Mouse (Mus musculus) limb, embryonic 10.5 days (tissue): ENCODE results near the gene Cdk5rap1. TPM values are rescaled to one million over a fixed set of nuclear protein-coding genes. Genes with fewer than 3 reads are reported as not detected.
A peak's percentile ranks its signal among the peaks of the same experiment; 100 is the strongest.

Source experiments
- DNase-seq: peaks from one replicate; pipeline ENCODE4 v3.0.0-alpha.2; 2017; ENCODE audit warnings: low spot score
- H3K27ac ChIP-seq: fragments of 300-500 bp; sonication (generic); 2 replicates; pipeline ENCODE4 v1.5.1; 2016; ENCODE audit warnings: mild to moderate bottlenecking
- H3K27me3 ChIP-seq: fragments of 300-500 bp; sonication (generic); 2 replicates; pipeline ENCODE4 v1.6.1; 2016; ENCODE audit warnings: low read depth, mild to moderate bottlenecking; ENCODE audit not compliant: poor library complexity, severe bottlenecking
- H3K36me3 ChIP-seq: fragments of 300-500 bp; sonication (generic); 2 replicates; pipeline ENCODE4 v1.6.1; 2016; ENCODE audit warnings: mild to moderate bottlenecking, moderate library complexity
- H3K4me1 ChIP-seq: fragments of 300-500 bp; sonication (generic); 2 replicates; pipeline ENCODE4 v1.6.1; 2016
- H3K4me3 ChIP-seq: fragments of 300-500 bp; sonication (generic); 2 replicates; pipeline ENCODE4 v1.5.1; 2016; ENCODE audit warnings: mild to moderate bottlenecking, moderate library complexity
- H3K9me3 ChIP-seq: fragments of 300-500 bp; sonication (generic); replicated peaks from 2 replicates; pipeline ENCODE4 v1.6.1; 2016; ENCODE audit warnings: mild to moderate bottlenecking
- WGBS: fragments of 180-500 bp; shearing (Covaris S2); methylation state at CpG from one replicate; pipeline ENCODE4 v1.1.7; 2016; 5-methylcytosine and 5-hydroxymethylcytosine counted together
- polyA plus RNA-seq: library from polyadenylated mRNA; unstranded; fragments of >200 nt; fragmentation: Nextera tagmentation; extraction: Ambion mirVana; gene quantifications from 2 replicates; pipeline ENCODE4 v1.2.1, GENCODE M21; 2016

Cdk5rap1 gene
- 15.6 and 20.6 TPM in 2 replicates for polyA plus RNA-seq

DNA sequence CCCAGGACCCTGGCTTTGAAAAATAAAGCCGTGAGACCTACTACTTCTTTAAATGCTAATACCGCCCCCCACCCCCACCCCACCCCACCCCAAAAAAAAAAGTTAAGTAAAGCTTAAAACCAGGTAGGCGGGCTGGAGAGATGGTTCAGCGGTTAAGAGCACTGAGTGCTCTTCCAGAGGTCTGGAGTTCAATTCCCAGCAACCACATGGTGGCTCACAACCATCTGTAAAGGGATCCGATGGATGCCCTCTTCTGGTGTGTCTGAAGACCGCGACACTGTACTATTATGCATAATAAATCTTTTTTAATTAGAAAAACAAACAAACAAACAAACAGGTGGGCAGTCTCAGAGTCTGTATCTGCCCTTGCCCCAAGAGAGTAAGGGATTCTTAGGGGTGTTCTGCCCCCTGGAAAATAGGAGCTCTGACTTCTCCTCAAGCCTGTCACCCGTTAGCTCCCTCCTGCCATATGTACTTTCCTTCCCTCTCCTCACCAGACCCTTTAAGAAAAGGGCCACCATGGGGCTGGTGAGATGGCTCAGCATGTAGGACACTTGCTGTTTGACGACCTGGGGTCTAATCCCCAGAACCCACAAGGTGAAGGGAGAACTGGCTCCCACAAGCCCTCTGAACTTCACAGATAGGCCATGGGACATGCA, at the start of gene Cdk5rap1:
Cdk5rap1 (minus strand) TSS at position 169 of the 659 bp plus-strand sequence.
- no peak for DNase-seq
- Histone ChIP-seq H3K36me3 (peaks cover 6% of the 10 kb centered on the region; the same call in 1 of the 2 replicates), H3K27ac (peak within 1 kb of the TSS; percentile 92), H3K4me1 (peaks cover 4% of the 10 kb centered on the region; the same call in 1 of the 2 replicates), H3K27me3 (no peaks in the 10 kb centered on the region), H3K9me3 (no peaks in the 10 kb centered on the region), H3K4me3 (peak within 1 kb of the TSS; percentile 78)
- WGBS: 12% methylated on average over 9 of the region's 9 CpGs

GRCm38 (mm10) chr2:154422181-154422580, 49.4 kb upstream of the Cdk5rap1 start:
- 82% methylated on average over 5 of the region's 5 CpGs for WGBS
- H3K27me3 ChIP-seq: peaks cover 16% of the 10 kb centered on the region
- H3K36me3 ChIP-seq: no peaks in the 10 kb centered on the region
- H3K27ac ChIP-seq: no peak overlapping the region
- H3K9me3 ChIP-seq: no peaks in the 10 kb centered on the region
- no peak for DNase-seq
- H3K4me1 ChIP-seq: peaks cover 22% of the 10 kb centered on the region
- no peak overlapping the region for H3K4me3 ChIP-seq

DNA sequence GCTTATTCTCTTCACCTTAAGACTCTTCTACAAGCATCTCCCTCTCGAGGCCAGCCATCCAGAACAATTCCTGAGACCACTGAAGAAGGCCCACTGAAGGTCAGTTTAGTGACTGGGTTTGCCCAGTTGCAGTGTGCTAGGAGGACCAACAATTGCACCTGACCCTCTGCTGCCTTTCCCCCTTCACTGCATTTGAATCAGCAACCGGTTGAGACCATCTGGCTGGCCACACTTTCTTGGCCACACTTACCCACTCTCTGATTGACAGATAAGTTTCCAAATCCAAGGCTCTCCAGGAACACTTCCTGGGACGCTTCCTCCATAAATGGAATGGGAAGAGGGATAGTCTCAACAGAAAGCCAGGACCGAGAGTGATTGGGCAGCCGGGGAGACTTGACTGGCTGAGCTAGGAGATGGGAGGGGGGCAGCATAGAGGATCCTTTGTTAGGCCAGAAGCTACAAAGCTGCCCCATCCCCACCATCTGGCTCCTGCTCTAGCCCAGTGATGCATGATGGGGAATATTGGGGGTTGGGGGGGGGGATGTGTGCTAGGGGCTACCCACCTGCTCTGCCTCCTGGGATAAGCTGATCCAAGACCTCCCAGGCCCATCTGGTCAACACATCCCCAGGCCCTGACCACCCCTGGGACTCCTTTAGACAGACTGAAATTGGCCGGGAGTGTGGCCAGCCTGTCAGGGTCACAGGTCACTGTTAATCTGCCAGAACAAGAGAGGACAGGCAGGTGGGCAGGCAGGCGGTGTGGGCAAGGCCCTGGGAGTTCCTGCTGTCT, 48.3 kb upstream of the Cdk5rap1 start:
- no peak overlapping the region for H3K4me3 ChIP-seq
- peak overlapping the region; percentile 15; the same call in 1 of the 2 replicates for H3K27ac ChIP-seq
- no peaks in the 10 kb centered on the region for H3K9me3 ChIP-seq
- no peaks in the 10 kb centered on the region for H3K36me3 ChIP-seq
- 39% methylated on average over 7 of the region's 7 CpGs for WGBS
- H3K4me1 ChIP-seq: peaks cover 15% of the 10 kb centered on the region
- DNase-seq: peak; percentile 59
- H3K27me3 ChIP-seq: peaks cover 13% of the 10 kb centered on the region; the same call in 1 of the 2 replicates

GRCm38 (mm10) chr2:154419631-154420515, 47.1 kb upstream of the Cdk5rap1 start:
- H3K4me1 ChIP-seq: peaks cover 13% of the 10 kb centered on the region
- H3K27ac ChIP-seq: no peak overlapping the region
- H3K36me3 ChIP-seq: no peaks in the 10 kb centered on the region
- no peaks in the 10 kb centered on the region for H3K9me3 ChIP-seq
- WGBS: 86% methylated on average over 9 of the region's 9 CpGs
- H3K27me3 ChIP-seq: peaks cover 13% of the 10 kb centered on the region; the same call in 1 of the 2 replicates
- DNase-seq: no peak
- H3K4me3 ChIP-seq: no peak overlapping the region

GRCm38 (mm10) chr2:154418001-154418400, 45.2 kb upstream of the Cdk5rap1 start:
- Histone ChIP-seq H3K4me3 (no peak overlapping the region), H3K36me3 (no peaks in the 10 kb centered on the region), H3K27ac (no peak overlapping the region), H3K9me3 (no peaks in the 10 kb centered on the region), H3K27me3 (peaks cover 8% of the 10 kb centered on the region; the same call in 1 of the 2 replicates), H3K4me1 (peaks cover 13% of the 10 kb centered on the region)
- no peak for DNase-seq
- 91% methylated on average over 7 of the region's 7 CpGs for WGBS

DNA sequence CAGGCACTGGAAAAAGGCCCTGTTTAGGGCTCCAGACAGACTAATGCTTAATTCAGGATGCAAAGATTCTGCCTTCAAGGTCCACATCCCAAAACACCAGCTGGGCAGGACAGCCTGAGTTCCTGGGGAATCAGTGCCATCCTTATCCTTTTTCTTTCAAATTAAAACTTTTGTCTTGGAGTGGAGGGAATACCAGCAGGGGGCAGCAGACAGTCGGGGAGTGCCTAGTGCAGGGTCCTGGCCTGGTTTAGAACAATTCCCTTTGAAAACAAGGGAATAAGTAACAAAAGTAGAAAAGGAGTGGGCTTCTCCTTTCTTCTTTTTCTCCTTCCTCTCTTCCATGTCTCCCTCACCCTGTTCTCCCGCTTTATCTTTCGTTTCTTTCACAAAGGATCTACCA, 44.3 kb upstream of the Cdk5rap1 start:
- peak; percentile 86 for DNase-seq
- Histone ChIP-seq H3K27ac (no peak overlapping the region), H3K36me3 (no peaks in the 10 kb centered on the region), H3K4me1 (peaks cover 13% of the 10 kb centered on the region), H3K9me3 (no peaks in the 10 kb centered on the region), H3K4me3 (no peak overlapping the region), H3K27me3 (peaks cover 3% of the 10 kb centered on the region; the same call in 1 of the 2 replicates)
- WGBS: 6% methylated on average over 3 of the region's 3 CpGs

- H3K9me3 ChIP-seq: no peaks in the 10 kb centered on the region
- peaks cover 12% of the 10 kb centered on the region for H3K4me1 ChIP-seq
- H3K27ac ChIP-seq: no peak overlapping the region
- DNase-seq: no peak
- no peak overlapping the region for H3K4me3 ChIP-seq
- H3K36me3 ChIP-seq: no peaks in the 10 kb centered on the region
- peaks cover 33% of the 10 kb centered on the region for H3K27me3 ChIP-seq
- WGBS: 67% methylated on average over 7 of the region's 7 CpGs
These were observed 39.3 kb upstream of the Cdk5rap1 start for GRCm38 (mm10) chr2:154412018-154412666.

DNA sequence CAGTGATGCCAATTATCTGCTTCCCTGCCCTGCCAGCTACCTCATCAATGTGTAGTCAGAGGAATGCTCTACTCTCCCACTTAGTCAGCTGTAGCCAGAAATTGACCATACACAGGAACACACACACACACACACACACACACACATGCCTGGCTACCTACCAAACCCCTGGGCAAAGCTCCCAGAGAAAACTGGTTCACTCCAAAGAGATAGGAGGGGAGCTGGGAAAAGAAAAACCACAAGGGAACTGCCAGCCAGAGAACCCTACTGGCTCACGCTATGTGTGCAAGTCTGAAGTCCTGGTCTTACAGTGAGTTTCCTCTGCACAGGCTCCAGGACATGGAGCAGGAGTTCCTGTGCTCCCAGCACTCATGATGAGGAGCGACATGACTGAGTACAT, 37.5 kb upstream of the Cdk5rap1 start:
- Histone ChIP-seq H3K9me3 (no peaks in the 10 kb centered on the region), H3K27ac (no peak overlapping the region), H3K4me1 (peaks cover 20% of the 10 kb centered on the region), H3K27me3 (peaks cover 44% of the 10 kb centered on the region), H3K4me3 (no peak overlapping the region), H3K36me3 (no peaks in the 10 kb centered on the region)
- WGBS: 58% methylated on average over 2 of the region's 2 CpGs
- no peak for DNase-seq

DNA sequence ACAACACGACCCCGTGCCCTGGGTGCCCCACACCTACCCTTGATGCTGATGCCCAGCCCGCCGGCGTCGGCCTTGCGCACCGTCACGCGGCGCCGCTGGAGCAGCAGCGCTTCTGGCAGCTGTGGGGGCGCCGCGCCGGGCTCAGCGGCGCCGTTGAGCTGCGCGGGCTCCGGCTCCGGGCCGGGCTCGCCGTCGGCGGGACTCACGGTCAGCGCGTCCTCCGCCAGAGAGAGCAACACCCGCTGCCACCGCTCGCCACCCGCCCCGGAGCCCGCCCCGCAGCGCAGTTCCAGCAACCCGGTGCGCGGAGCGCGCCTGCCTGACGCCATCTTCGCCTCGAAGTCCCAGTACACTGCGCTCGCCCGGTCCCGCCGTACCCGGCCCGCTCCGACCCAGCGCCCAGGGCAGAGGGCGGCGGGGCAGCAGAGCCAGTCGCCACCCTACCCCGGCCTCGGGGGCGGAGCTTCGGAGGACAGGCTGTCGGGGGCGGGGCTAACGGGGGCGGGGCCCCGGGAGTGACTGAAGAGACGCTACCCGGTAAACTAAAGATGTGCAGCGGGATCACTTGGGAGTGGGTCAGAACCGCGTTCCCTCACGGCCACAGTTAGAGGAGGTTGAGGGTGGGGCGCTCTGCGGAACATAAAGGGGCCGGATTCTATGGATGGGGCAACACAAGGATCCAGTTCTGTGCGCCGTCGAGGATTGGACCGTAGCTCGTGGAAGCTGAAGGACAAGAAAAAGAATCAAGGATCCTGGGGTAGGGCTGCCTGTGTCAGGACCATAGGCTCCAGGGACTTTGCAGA, 35.0 kb upstream of the Cdk5rap1 start, which contains the start of gene Snta1:
Snta1 (minus strand) TSS at position 457 of the 803 bp plus-strand sequence.
- WGBS: 2% methylated on average over 84 of the region's 84 CpGs
- H3K27ac ChIP-seq: peak within 1 kb of the TSS; percentile 76
- H3K9me3 ChIP-seq: no peaks in the 10 kb centered on the region
- H3K36me3 ChIP-seq: no peaks in the 10 kb centered on the region
- peak within 1 kb of the TSS; percentile 68 for H3K4me3 ChIP-seq
- peaks cover 24% of the 10 kb centered on the region for H3K4me1 ChIP-seq
- DNase-seq: peak; percentile 83
- peaks cover 50% of the 10 kb centered on the region for H3K27me3 ChIP-seq

- H3K27me3 ChIP-seq: peaks cover 50% of the 10 kb centered on the region
These were observed 34.3 kb upstream of the Cdk5rap1 start for GRCm38 (mm10) chr2:154407063-154407642.

GRCm38 (mm10) chr2:154405447-154405994, 32.7 kb upstream of the Cdk5rap1 start:
- WGBS: 70% methylated on average over 5 of the region's 5 CpGs
- no peak overlapping the region for H3K27ac ChIP-seq
- H3K27me3 ChIP-seq: peaks cover 45% of the 10 kb centered on the region
- H3K4me1 ChIP-seq: peaks cover 24% of the 10 kb centered on the region
- H3K4me3 ChIP-seq: no peak overlapping the region
- no peaks in the 10 kb centered on the region for H3K36me3 ChIP-seq
- DNase-seq: no peak
- H3K9me3 ChIP-seq: no peaks in the 10 kb centered on the region

More at GRCm38 (mm10) chr2:154407063-154407642, 34.3 kb upstream of the Cdk5rap1 start:
- Histone ChIP-seq H3K4me3 (peak overlapping the region; percentile 68), H3K36me3 (no peaks in the 10 kb centered on the region), H3K4me1 (peaks cover 24% of the 10 kb centered on the region), H3K9me3 (no peaks in the 10 kb centered on the region), H3K27ac (peak overlapping the region; percentile 76)
- peak; percentile 32 for DNase-seq
- WGBS: 32% methylated on average over 11 of the region's 11 CpGs
